Mouse (Mus musculus): ENCODE measurements around the gene Metrn. TPM values are rescaled to one million over a fixed set of nuclear protein-coding genes. Genes with fewer than 3 reads are reported as not detected.

Metrn gene
- polyA plus RNA-seq, 1 experiment from 2014 or later = 28.0 TPM

DNA sequence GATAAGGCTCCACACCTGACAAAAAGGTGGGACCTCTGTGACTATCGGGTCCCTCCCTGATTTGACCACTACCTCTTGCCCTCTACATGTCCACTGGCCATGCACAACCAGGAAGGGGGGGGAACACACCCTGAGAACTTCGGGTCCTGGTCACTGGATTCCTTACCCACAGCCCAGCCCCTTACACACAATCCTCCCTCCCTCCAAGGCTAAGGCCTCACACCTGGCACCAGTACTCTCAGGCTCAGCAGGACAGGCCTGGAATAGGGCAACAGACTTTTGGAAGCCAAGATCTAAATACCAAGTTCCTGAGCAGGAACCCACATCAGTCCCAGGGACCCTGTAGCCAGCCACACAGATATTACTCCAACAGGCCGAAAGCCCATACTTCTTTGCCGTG is 42.0 kb upstream of the Metrn start:
- Histone ChIP-seq H3K36me3 (ENCODE audit: control insufficient read depth, insufficient read depth, low read length) (peaks cover 34% of the 10 kb centered on the region), H3K4me1 (ENCODE audit: control insufficient read depth, insufficient read depth, low read length) (peaks cover 41% of the 10 kb centered on the region), H3K9me3 (replicated peaks; ENCODE audit: control insufficient read depth, low read length) (no peaks in the 10 kb centered on the region), H3K27ac (ENCODE audit: low read length) (no peak overlapping the region), H3K27me3 (ENCODE audit: control insufficient read depth, insufficient read depth, low read length) (no peaks in the 10 kb centered on the region), H3K4me3 (replicated peaks; ENCODE audit: low read length) (no peak overlapping the region), H3K4me2 (ENCODE audit: low read depth, low read length) (no peak overlapping the region), H3K9ac (ENCODE audit: low read length) (no peak overlapping the region)
- ATAC-seq (ENCODE audit: insufficient read depth, low FRiP score) = no peak
- 83% methylated on average over 4 of the region's 4 CpGs for WGBS

DNA sequence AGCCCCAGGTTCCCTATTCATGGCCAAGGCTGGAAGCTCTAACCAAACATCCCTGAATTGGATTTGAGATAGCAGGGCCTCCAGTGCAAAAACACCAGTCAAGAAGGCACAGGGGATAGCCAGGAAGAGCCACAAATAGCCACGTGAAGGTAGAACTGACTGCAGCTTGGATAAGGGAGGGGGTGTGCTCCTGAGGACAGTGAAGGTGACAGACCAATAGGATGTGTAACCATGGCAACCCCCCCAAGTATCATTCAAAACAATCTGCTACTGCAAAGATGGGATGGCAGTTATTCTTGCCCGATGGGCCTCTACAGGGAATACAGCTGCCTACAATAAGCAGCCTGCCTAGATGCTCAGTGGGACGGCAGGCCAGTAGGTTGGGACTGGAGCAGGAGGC is 40.6 kb upstream of the Metrn start:
- Histone ChIP-seq H3K9ac (ENCODE audit: low read length) (peak overlapping the region; percentile 71; the same call in 1 of the 2 replicates), H3K4me2 (ENCODE audit: low read depth, low read length) (0 out of 2 replicates have a peak overlapping the region, but pooled peaks have one; percentile 64), H3K4me1 (ENCODE audit: control insufficient read depth, insufficient read depth, low read length) (peaks cover 34% of the 10 kb centered on the region), H3K36me3 (ENCODE audit: control insufficient read depth, insufficient read depth, low read length) (peaks cover 34% of the 10 kb centered on the region), H3K9me3 (replicated peaks; ENCODE audit: control insufficient read depth, low read length) (no peaks in the 10 kb centered on the region), H3K4me3 (replicated peaks; ENCODE audit: low read length) (no peak overlapping the region), H3K27me3 (ENCODE audit: control insufficient read depth, insufficient read depth, low read length) (no peaks in the 10 kb centered on the region), H3K27ac (ENCODE audit: low read length) (no peak overlapping the region)
- no peak for ATAC-seq (ENCODE audit: insufficient read depth, low FRiP score)
- 56% methylated on average over 3 of the region's 3 CpGs for WGBS

- H3K4me3 ChIP-seq (replicated peaks; ENCODE audit: low read length) = peak within 1 kb of the TSS; percentile 36
- H3K9me3 ChIP-seq (replicated peaks; ENCODE audit: control insufficient read depth, low read length) = no peaks in the 10 kb centered on the region
- no peaks in the 10 kb centered on the region for H3K27me3 ChIP-seq (ENCODE audit: control insufficient read depth, insufficient read depth, low read length)
- no peak within 1 kb of the TSS for H3K27ac ChIP-seq (ENCODE audit: low read length)
- no peak for ATAC-seq (ENCODE audit: insufficient read depth, low FRiP score)
- peak within 1 kb of the TSS; percentile 64 for H3K4me2 ChIP-seq (ENCODE audit: low read depth, low read length)
- peaks cover 34% of the 10 kb centered on the region for H3K36me3 ChIP-seq (ENCODE audit: control insufficient read depth, insufficient read depth, low read length)
- H3K9ac ChIP-seq (ENCODE audit: low read length) = peak within 1 kb of the TSS; percentile 71
- peaks cover 35% of the 10 kb centered on the region for H3K4me1 ChIP-seq (ENCODE audit: control insufficient read depth, insufficient read depth, low read length)
- 3% methylated on average over 29 of the region's 29 CpGs for WGBS
Observed at GRCm38 (mm10) chr17:25837076-25837410, 40.1 kb upstream of the Metrn start, which contains the start of gene Rhbdl1. Gene Rhbdl1 (minus strand): TSS chr17:25837295.

DNA sequence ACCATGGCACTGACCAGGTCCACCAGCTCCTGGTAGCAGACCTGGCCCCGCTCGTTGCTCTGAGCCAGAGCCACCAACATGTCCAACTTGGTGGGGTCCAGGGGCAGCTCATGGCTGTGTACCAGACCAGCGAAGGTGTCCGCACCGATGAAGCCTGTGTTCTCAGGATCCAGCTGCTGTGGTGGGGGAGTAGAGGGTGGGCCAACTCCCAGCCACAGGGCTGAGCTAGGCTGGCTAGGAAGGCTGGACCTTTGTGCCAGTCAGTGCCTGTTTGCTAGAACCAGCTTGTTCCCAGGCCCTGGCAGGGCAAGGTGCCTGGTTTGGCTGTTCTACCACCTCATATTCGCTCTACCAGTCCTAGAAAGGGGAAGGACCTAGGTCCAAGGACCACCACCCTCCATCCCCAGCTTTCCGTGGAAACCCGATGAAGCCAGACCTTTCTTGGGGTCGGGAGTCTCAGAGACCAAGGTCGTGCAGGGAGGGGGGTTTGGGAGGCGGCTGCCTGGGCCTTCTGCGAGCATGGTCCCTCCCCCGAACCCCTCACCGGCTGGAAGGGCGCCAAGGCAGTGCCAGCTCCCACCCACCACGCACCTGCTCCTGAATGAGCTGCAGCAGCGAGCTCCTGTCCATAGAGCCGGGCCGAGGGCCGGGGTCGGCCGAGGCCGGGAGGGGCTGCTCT is 39.6 kb upstream of the Metrn start:
- H3K36me3 ChIP-seq (ENCODE audit: control insufficient read depth, insufficient read depth, low read length) = peaks cover 32% of the 10 kb centered on the region
- no peak overlapping the region for H3K27ac ChIP-seq (ENCODE audit: low read length)
- no peaks in the 10 kb centered on the region for H3K27me3 ChIP-seq (ENCODE audit: control insufficient read depth, insufficient read depth, low read length)
- peak overlapping the region; percentile 36 for H3K4me3 ChIP-seq (replicated peaks; ENCODE audit: low read length)
- H3K9me3 ChIP-seq (replicated peaks; ENCODE audit: control insufficient read depth, low read length) = no peaks in the 10 kb centered on the region
- WGBS = 23% methylated on average over 23 of the region's 23 CpGs
- peaks cover 40% of the 10 kb centered on the region for H3K4me1 ChIP-seq (ENCODE audit: control insufficient read depth, insufficient read depth, low read length)
- ATAC-seq (ENCODE audit: insufficient read depth, low FRiP score) = no peak
- H3K9ac ChIP-seq (ENCODE audit: low read length) = peak overlapping the region; percentile 71
- peak overlapping the region; percentile 64 for H3K4me2 ChIP-seq (ENCODE audit: low read depth, low read length)

DNA sequence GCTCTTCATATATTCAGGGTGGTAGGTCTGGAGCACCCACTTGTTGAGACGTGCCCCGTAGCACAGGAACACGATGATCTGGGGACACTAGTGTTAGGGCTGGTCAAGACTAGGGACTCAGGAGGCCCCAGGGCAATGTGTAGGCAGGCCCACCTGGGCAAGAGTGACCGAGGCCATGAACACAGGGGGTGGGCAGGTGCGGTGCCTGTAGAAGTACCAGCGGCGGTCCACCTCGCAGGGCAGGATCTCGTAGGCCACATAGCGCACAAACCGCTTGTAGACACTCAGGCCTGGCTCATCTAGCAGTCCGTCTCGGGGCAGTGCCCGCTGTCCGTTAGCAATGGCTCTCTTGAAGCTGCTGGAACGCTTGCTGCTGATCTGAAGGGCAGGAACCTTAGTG is 38.9 kb upstream of the Metrn start:
- WGBS = 91% methylated on average over 16 of the region's 16 CpGs
- Histone ChIP-seq H3K27ac (ENCODE audit: low read length) (0 out of 2 replicates have a peak overlapping the region, but pooled peaks have one; percentile 26), H3K9ac (ENCODE audit: low read length) (0 out of 2 replicates have a peak overlapping the region, but pooled peaks have one; percentile 71), H3K9me3 (replicated peaks; ENCODE audit: control insufficient read depth, low read length) (no peaks in the 10 kb centered on the region), H3K36me3 (ENCODE audit: control insufficient read depth, insufficient read depth, low read length) (peaks cover 30% of the 10 kb centered on the region), H3K4me3 (replicated peaks; ENCODE audit: low read length) (0 out of 2 replicates have a peak overlapping the region, but pooled peaks have one; percentile 36), H3K27me3 (ENCODE audit: control insufficient read depth, insufficient read depth, low read length) (no peaks in the 10 kb centered on the region), H3K4me1 (ENCODE audit: control insufficient read depth, insufficient read depth, low read length) (peaks cover 47% of the 10 kb centered on the region), H3K4me2 (ENCODE audit: low read depth, low read length) (0 out of 2 replicates have a peak overlapping the region, but pooled peaks have one; percentile 64)
- ATAC-seq (ENCODE audit: insufficient read depth, low FRiP score) = no peak

- Histone ChIP-seq H3K4me2 (ENCODE audit: low read depth, low read length) (peak overlapping the region; percentile 81; the same call in 1 of the 2 replicates), H3K27me3 (ENCODE audit: control insufficient read depth, insufficient read depth, low read length) (no peaks in the 10 kb centered on the region), H3K4me3 (replicated peaks; ENCODE audit: low read length) (no peak overlapping the region), H3K9me3 (replicated peaks; ENCODE audit: control insufficient read depth, low read length) (no peaks in the 10 kb centered on the region), H3K27ac (ENCODE audit: low read length) (no peak overlapping the region), H3K9ac (ENCODE audit: low read length) (no peak overlapping the region), H3K36me3 (ENCODE audit: control insufficient read depth, insufficient read depth, low read length) (peaks cover 32% of the 10 kb centered on the region), H3K4me1 (ENCODE audit: control insufficient read depth, insufficient read depth, low read length) (peaks cover 52% of the 10 kb centered on the region)
- no peak for ATAC-seq (ENCODE audit: insufficient read depth, low FRiP score)
- 86% methylated on average over 7 of the region's 7 CpGs for whole genome bisulfite sequencing
Observed at GRCm38 (mm10) chr17:25835301-25835700, 38.4 kb upstream of the Metrn start.

- H3K4me2 ChIP-seq (ENCODE audit: low read depth, low read length) = peak overlapping the region; percentile 81
- no peak for ATAC-seq (ENCODE audit: insufficient read depth, low FRiP score)
- 75% methylated on average over 12 of the region's 12 CpGs for WGBS
- no peaks in the 10 kb centered on the region for H3K9me3 ChIP-seq (replicated peaks; ENCODE audit: control insufficient read depth, low read length)
- H3K4me3 ChIP-seq (replicated peaks; ENCODE audit: low read length) = peak overlapping the region; percentile 90
- H3K9ac ChIP-seq (ENCODE audit: low read length) = peak overlapping the region; percentile 90
- H3K4me1 ChIP-seq (ENCODE audit: control insufficient read depth, insufficient read depth, low read length) = peaks cover 58% of the 10 kb centered on the region
- peak overlapping the region; percentile 99 for H3K27ac ChIP-seq (ENCODE audit: low read length)
- H3K27me3 ChIP-seq (ENCODE audit: control insufficient read depth, insufficient read depth, low read length) = no peaks in the 10 kb centered on the region
- peaks cover 29% of the 10 kb centered on the region for H3K36me3 ChIP-seq (ENCODE audit: control insufficient read depth, insufficient read depth, low read length)
Observed at GRCm38 (mm10) chr17:25834595-25835222, 37.8 kb upstream of the Metrn start.

GRCm38 (mm10) chr17:25833961-25834594 is 37.1 kb upstream of the Metrn start:
- peaks cover 24% of the 10 kb centered on the region for H3K36me3 ChIP-seq (ENCODE audit: control insufficient read depth, insufficient read depth, low read length)
- H3K4me1 ChIP-seq (ENCODE audit: control insufficient read depth, insufficient read depth, low read length) = peaks cover 59% of the 10 kb centered on the region
- H3K9ac ChIP-seq (ENCODE audit: low read length) = peak overlapping the region; percentile 90
- H3K27me3 ChIP-seq (ENCODE audit: control insufficient read depth, insufficient read depth, low read length) = no peaks in the 10 kb centered on the region
- no peak for ATAC-seq (ENCODE audit: insufficient read depth, low FRiP score)
- peak overlapping the region; percentile 90 for H3K4me3 ChIP-seq (replicated peaks; ENCODE audit: low read length)
- H3K4me2 ChIP-seq (ENCODE audit: low read depth, low read length) = peak overlapping the region; percentile 81
- peak overlapping the region; percentile 99 for H3K27ac ChIP-seq (ENCODE audit: low read length)
- no peaks in the 10 kb centered on the region for H3K9me3 ChIP-seq (replicated peaks; ENCODE audit: control insufficient read depth, low read length)
- 11% methylated on average over 6 of the region's 6 CpGs for WGBS

DNA sequence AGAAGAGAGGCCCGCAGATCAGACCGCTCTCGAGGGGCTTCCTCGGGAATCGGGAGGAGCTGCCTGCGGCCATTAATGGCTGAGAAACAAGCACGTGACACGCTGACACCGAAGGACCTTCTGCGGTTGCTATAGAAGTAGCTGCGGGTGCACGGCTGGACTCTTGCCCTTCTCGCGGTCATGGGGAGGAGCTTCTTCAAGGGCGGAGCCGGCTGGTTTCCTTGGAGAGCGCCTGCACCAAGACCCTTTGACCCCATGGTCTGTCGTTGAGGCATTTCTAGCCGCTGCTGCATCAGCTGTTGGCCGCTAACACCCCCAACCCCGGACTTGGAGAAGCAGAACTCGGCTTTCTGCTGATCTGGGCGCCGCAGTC is 36.3 kb upstream of the Metrn start, which contains the start of gene Stub1:
Gene Stub1, minus strand, starts transcription at position 114 of the 373 bp plus-strand sequence.
- Histone ChIP-seq H3K9me3 (replicated peaks; ENCODE audit: control insufficient read depth, low read length) (no peaks in the 10 kb centered on the region), H3K4me3 (replicated peaks; ENCODE audit: low read length) (peak within 1 kb of the TSS; percentile 90), H3K27ac (ENCODE audit: low read length) (peak within 1 kb of the TSS; percentile 99), H3K4me2 (ENCODE audit: low read depth, low read length) (peak within 1 kb of the TSS; percentile 88), H3K27me3 (ENCODE audit: control insufficient read depth, insufficient read depth, low read length) (no peaks in the 10 kb centered on the region), H3K9ac (ENCODE audit: low read length) (peak within 1 kb of the TSS; percentile 92), H3K4me1 (ENCODE audit: control insufficient read depth, insufficient read depth, low read length) (peaks cover 62% of the 10 kb centered on the region), H3K36me3 (ENCODE audit: control insufficient read depth, insufficient read depth, low read length) (peaks cover 20% of the 10 kb centered on the region)
- WGBS = under 1% methylated on average over 24 of the region's 24 CpGs
- peak; percentile 77 for ATAC-seq (ENCODE audit: insufficient read depth, low FRiP score)

Data from stomach, embryonic 16.5 days (tissue).